Mouse (Mus musculus) urinary bladder, postnatal 4 days (tissue): ENCODE data around the gene Stx18.

Experiments used
- DNase-seq, 2 experiments: peaks; one replicate each; pipeline ENCODE4 v3.0.0; 2021 to 2022; ENCODE audit warnings: low spot score in 2 of 2

Stx18 gene

DNA sequence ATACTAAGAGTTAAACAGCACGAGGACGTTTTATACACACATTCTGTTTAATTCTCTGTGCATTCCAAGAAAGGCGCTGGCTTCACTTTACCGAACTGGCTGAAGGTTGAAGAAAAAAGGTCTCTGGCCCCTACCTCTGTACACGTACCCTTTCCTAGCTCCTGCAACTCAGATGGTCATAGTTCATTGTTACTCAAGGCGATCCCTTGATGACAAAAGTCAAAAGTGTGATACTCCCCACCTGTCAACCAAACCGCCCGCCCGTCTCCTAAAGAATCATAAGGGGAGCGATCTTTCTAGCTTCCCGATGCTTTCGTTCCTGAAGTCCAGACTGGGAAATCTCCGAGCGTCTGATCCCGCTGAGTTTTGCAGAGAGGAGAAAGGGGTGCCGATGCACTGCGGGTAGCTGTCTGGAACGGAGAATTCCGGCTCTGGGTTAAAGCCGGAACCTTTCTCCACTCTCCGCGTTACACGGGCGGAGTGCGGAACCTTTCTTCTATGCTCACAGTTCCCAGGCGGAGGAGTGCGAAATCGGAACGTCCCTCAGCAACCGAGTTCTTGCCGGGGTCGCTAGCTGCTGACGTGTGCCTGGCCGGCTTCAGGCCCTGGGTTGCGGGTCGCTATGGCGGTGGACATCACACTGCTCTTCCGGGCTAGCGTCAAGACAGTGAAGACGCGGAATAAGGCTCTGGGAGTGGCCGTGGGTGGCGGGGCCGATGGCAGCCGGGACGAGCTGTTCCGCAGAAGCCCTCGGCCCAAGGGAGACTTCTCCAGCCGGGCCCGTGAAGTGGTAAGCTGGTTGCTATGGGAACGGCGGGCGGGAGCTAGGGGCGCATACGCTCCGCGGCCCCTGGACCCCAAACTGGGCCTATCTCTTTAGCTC lies at the start of gene Stx18:
TSS of gene Stx18 (plus strand) at position 33 of the 883 bp plus-strand sequence.
- DNase-seq: peak; percentile 82 to 86

DNA sequence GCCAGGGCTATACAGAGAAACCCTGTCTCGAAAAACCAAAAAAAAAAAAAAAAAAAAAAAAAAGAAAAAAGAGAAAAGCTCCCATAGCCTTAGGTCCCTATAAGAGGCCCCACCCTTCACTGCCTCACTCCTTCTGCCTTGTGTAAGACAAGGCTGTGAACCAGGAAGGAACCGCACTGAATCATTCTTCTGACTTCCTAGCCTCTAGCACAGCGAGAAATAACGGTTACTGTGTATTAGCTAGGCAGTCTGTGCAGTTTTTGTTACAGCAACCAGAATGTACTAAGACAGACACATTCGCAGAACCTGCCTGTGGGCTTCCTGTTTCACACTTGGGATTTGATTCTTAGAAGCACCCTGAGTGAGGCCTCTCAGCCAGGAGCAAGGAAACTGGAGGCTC lies 46.2 kb upstream of the Stx18 start:
- DNase-seq: no peak

DNA sequence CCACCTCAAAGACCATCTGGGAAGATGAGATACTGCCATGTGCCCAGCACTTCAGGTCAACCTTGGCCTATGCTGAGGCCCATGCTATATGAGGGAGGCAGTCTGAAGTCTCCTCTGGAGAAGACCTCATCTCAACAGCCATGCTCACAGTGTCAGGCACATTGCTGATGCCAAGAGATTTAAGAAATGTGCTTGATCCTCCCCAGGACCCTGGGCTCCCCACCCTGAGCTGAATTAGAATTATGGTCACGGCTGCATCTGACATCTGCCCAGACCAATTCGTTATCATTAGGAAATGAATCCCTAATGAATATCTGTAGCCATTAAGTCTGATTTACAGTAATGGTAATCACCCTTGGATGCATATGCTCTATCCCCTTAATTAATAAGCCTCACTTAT lies 39.7 kb upstream of the Stx18 start:
- no peak for DNase-seq

DNA sequence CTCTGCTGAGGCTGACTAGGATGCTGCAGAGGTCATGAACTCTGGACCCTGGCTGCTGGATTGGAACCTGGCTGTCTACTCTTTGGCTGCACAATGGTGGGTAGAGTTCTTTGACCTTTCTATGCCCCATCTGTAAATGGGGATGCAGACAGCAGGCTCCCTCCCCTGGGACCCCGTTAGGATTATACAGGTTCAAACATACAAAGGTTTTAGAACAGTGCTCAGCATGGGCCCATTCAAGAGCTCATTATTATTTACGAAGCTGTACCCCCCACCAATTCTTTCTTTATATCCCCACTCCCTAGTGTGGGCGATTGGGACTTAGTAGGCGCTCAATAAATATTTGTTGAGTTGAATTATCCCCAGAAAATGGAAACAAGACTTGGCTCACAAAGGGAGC lies 36.0 kb upstream of the Stx18 start:
- DNase-seq: no peak

DNA sequence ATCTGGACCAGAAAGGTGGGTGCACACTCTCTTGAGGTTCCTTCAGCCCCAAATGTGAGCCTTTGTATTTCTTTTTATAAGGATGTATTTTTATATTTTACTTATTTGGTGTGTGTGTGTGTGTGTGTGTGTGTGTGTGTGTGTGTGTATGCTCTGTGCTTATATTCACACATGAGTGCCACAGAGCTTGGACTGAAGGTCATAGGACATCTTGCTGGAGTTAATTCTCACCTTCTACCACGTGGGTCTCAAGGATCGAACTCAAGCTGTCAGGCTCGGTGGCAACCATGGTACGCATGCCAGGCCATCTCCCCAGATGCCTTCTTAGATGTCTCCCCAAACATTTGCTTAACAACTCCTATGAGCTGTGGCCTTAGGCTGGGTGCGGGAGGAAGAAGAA lies 33.8 kb upstream of the Stx18 start:
- no peak for DNase-seq

DNA sequence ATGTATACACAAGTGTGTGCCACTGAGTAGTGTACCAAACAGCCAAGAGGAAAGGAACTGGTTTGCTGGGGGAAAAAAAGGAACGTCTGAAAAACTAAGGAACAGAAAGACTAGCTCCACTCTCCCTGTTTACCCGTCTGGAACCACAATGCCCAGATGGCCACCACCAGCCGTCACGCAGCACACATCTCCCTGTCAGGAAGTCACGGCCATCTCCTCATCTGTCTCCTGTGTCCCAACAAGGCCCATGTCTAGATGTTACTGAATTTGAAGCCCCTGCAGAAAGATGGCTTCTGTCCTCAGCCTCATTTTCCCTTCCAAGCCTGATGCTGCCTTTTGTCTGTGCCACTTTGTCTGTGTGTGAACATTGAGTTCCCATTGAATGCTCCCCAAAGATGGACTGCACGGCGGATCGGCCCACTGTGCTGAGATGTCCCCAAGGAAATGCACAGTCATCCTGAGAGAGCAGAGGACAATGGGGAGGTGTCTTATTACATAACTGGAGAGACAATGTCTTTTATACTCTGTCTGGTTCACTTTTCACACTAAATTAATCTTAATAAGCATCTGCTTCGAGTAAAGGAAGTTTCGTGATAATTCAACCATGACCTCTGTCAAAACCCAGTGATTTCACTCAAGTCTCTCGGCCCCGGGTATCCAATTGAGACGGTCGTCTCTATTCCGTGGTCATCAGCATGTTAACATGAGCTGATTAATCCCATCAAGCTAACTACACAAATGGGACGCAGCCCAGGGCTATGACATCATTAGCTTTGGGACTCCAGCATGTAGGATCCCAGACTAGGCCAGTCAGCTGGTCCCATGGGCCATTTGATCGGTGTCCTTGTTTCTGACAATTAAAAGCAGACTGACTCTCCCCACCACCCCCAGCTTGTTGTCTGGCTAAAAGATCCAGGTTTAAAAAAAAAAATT lies 31.9 kb upstream of the Stx18 start:
- DNase-seq: no peak

DNA sequence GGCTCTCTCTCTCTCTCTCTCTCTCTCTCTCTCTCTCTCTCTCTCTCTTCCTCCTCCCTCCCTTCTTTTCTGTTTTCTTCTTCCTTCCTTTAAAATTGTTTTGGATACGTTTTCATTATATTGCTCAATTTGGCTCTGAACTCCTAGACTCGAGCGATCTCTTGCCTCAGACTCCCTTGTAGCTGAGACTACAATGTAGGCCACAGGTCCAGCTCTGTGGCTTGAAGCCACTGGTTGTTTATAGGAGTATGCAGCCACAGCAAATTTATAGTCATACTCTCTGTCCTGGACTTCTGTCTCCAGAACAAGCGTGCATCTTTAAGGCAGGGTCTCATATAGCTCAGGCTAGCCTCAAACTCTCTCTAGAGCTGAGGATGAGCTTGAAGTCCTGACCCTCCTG lies 29.5 kb upstream of the Stx18 start:
- DNase-seq: no peak

DNA sequence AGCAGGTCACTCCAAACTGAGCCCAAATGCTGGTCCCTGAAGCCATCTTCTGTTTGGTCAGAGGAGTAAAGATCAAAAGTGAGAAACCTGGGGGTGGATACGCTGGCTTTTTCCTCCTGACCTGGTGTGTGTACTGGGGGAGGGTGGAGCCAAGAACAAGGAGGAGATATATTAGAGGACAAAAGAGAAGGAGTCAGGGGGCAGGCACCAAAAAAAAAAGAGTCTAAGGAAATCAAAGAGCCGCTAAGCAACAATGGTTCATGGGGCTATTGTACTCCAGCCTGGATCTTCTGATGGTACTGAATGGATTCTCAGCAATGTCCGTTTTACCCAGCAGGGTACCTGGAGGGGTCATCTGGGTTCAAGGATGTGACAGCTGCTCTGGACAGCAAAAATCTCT lies 23.6 kb upstream of the Stx18 start:
- DNase-seq: no peak

DNA sequence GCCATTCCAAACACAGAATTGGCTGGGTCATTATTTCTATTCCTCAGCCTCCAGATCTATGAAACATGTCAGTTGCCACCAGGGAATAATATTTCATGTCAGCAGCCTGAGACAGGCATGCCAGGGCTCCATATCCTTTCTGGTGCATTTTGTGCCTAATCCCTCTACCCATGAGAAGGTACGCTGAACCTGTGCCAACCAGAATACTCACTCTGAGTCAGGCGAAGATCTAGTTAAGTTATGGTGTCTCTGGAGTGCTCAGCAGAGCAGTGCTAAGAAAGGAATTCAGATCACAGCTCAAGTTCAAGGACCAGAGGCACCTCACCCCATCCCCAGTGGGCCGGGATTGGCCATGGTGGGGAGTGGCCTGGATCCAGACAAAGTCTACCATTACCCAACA lies 21.6 kb upstream of the Stx18 start:
- no peak for DNase-seq

DNA sequence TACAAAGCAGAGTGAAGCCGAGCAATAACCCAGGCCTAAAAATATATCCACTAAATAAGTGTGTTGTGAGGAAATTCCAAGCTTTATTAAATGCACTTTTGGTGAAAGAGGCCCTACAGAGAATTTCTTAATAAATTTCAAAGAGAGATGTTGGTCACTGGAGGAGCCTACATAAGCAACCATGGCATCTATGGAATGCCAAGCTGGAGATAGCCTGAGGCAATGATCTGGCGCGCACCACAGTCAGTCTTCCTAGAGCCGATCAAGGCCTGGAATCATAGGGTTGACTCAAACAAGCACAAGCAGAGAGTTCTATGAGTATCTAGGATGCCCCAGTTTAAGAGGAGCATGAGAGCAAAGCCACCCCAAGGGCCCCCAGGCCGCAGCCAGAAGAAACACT lies 10.9 kb upstream of the Stx18 start:
- no peak for DNase-seq

DNA sequence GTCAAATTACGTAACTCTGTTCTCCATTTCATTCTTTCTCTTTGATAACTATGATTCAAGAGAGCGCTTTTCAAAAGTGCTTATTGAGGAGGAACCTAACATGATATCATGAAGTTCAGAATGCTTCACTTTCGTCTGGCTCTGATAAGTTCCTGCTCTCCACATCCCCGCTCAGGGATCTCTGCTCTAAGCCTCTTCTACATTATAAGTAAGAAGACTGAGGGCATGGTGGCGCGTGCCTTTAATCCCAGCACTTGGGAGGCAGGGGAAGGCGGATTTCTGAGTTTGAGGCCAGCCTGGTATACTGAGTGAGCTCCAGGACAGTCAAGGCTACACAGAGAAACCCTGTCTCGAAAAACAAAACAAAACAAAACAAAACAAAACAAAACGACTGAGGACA lies 268 bp upstream of the Stx18 start:
- DNase-seq: no peak

DNA sequence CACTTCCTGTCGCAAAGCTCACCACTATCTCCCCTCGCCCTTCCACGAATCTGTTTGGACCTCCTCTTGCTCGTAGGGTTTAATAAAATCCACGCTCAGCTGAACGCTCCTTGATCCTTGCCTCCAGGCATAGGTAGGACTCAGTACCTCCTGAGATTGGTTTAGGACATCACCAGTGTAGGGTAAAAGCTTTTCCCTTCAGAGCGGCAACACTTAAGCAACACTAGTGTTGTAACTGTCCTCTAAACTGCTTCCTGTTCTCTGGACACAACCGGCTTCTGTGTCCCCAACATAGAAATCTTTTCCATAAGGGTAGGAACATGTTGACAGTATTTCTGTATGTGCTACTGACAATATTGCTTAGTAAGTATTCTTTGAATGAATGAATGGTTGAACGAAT lies 1.3 kb downstream of the Stx18 start:
- no peak for DNase-seq

DNA sequence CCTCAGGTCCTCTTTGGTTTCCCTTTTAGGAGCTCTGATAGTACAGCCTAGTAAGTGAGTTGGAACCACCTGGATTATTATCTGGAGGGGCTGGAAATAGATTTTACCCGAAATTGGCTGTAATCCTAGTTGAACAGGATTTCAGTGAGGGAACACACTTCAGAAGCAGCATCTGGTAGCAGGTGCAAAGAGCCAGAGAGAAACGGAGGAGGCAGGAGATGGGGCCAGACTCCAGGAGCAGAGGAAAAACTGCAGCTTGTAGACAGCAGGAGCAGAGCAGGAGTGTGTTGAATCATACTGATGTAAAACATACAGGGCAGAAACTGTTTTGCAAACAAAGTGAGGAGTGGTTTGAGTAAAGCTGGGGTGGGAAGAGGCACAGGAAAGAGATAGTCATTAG lies 6.4 kb downstream of the Stx18 start:
- no peak for DNase-seq

DNA sequence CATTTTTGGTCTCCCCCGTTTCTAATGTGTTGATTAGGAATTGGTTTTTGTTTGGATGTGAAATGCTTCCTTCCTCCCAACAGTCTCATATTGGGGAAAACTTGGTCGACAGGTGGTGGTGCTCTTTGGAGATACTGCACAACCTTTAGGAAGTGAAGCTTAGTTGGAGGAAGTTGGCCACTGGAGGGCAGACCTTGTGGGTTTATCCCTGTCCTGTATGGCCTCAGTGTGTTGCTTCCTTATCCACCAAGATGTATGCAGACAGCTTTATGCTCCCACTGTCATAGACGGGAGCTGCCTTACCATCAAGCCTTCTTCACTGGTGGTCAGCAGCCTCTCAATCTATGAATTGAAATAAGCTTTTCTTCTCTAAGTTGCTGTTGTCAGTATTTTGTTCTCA lies 9.6 kb downstream of the Stx18 start:
- no peak for DNase-seq

DNA sequence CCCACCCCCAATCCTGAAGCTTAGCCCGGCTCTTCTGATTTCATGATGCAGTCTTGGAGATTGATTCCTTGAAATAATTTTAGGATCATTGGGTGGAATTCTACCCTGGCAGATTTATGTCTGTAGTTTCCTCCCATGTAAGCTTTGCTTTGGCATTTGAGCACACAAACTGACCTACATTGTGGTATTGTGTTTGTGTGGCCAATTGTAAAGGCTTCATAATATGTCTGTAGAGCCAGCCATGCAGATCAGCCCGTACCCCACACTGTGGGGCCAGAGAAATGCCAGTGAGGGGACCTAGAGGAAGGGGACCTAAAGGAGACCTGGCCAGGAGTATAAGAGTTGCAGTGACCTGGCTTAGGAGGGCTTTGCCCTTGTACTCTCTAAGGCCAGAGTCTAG lies 22.5 kb downstream of the Stx18 start:
- DNase-seq: no peak

DNA sequence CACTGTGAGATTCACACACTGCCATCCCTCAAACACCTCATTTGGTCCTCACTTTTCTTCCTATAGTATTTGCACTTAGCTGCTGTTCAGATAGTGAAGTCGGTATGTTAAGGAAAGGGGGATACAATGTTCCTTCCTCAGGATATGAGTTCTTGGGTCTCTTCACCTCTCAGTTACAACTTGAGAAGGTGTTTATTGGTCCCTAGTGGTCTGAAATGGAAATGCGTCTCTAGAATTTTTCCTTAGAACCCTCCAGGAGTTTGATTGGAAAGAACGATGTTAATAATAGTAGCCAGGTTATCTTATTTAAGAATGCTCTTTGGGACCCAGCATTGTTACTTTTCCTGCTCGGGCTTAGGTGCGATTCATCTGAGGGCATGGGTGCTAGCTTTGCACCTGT lies 24.2 kb downstream of the Stx18 start:
- no peak for DNase-seq

DNA sequence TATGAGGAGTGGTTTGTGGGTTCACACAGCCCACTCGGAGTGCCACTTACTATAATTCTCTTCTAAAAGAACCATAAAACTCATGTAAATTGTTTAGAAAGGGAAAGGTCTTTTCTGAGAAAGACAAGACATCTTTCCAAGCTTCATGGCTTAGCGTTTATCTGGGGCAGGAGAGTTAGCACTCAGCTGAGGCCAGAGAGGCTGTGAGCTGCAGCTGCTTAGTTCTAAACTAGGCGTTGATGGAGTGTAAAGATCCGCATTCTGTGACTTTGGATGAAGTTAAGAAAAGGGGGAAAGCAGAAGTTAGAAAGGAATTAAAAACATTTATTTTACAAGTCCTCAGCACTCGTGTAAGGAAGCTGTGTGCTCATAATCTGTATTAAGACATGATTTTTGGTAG lies 24.8 kb downstream of the Stx18 start:
- no peak for DNase-seq

DNA sequence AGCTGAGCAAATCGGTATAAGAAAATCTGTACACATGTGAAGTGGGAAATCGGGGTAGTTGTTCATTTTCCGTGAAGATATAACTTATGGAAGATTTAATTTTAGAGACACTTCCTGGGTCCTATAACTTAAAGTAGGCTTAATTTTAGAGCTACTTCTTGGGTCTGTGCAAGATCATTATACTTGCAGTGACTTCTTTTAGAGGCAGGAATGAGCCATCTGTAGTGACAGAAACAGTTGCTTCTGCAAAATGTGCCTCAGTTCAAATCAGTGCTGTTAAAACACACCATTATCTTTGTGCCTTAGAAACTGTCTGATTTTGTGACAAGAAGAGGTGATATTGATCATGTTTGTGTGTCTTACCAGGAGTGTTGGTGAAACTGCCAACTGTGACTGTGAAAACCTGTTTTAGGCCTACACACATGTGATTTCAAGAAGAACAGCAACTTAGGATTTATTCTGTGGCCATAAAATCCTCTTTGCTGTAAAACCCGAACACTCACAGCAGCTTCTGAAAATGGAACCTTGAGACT lies 25.6 kb downstream of the Stx18 start:
- no peak for DNase-seq

DNA sequence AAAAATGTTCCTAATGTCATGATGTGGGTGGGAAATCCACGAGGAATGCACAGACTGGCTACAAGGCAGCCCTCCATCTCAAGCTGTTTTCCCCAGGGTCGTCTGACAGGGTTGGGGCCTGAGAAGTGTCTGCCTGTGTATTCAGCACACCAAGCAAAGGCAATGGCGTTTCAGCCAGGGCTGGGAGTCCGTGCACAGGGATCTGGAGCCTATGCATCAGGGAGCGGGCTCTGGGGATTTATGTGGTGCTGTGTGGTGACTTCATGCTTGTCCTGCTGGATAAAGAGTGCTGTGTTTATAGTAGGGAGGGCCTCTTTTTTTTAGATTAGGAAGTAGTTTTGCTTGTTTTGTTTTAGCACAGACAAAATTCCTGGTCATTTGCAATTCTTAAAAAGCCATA lies 26.2 kb downstream of the Stx18 start:
- DNase-seq: no peak

DNA sequence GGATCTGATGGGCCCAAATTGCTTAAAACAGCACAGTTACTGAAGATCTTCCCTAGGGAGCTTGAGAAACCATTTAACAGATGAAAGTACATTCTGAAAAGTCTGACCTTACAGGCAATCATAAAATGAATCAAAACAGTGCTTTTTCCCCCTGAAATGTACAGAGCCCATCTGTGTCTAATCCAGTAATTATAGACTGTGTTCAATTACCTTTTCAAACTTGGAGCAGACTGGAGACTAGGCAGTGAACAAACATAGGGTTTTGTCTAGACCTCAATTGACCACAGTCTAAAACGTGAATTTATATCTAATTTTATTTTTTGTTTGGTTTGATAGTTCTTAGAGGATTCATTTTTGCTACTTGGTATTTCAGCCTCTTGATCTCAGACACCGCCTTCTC lies 26.9 kb downstream of the Stx18 start:
- no peak for DNase-seq

DNA sequence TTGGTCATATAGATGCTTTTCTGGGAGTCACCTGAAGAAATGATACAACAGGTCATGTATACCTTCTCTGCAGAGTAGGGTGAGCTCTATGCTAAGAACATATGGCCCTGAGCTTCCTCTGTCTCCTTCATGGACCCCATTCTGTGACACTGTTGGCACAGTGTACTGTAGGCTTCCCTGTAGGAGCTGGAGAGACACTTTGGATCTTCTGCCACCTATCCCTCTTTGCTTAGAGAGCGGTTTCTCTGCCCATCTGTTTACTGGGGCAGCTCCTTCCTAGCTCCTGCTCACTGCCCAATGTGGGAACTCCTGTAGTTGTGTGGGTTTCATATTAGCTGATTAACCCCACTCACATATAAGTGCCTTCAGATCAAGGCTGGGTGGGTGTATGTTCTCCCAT lies 28.1 kb downstream of the Stx18 start:
- no peak for DNase-seq

DNA sequence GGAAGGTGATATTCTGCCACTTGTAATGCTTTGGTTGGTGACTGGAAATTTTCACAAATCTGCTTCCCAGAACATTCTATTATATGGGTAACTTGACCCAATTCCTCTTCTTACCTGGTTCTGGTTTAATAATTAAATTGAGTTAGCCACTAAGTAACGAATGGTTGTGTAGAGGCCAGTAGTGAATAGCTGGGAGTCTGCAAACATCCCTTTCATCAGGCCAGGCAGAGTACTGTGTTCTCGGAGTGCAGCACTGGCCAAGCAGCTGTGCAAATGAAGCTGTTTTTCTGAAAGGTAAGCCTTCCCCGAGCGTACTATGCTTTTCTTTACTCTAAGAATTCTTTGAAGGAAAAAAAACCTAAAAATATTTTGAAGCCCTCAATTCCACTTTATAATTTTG lies 37.8 kb downstream of the Stx18 start:
- DNase-seq: no peak

DNA sequence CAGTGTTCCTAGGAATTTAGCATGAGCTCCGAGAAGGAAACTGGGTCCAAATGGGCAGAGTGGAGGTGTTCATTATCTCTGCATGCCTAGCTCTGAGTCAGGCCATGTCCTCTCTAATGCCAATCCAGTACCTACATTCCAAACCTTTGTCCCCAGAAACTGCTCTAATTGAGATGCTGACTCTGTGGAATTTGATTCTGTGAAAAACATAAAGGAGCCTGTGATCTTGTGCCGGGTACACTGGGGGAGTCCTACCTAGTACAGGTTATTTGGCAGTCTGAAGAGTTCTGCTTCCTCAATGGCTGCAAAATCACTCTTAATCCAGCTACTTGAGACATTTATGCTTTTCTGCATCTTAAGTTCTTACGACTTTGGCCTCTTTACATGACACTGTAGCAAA lies 40.0 kb downstream of the Stx18 start:
- DNase-seq: no peak
